Mouse (Mus musculus) urinary bladder, adult 2 months (tissue): Measurements from ENCODE around the gene Bicc1. TPM values are rescaled to one million over a fixed set of nuclear protein-coding genes. Genes with fewer than 3 reads are reported as not detected.

ENCODE experiments used
- DNase-seq: peaks from one replicate; pipeline ENCODE4 v3.0.0; 2022; ENCODE audit warnings: low spot score
- polyA plus RNA-seq: library from polyadenylated mRNA; depleted of rRNA; stranded (reverse); fragments of >200 nt; gene quantifications from 2 replicates; pipeline ENCODE4 v1.2.3, GENCODE M21; 2012

The Bicc1 gene
- polyA plus RNA-seq, 1 experiment, result 28.5 TPM

- DNase-seq, result no peak
These were observed 37.0 kb downstream of the Bicc1 start for GRCm38 (mm10) chr10:71122480-71122879.

GRCm38 (mm10) chr10:71120769-71121165 lies 38.7 kb downstream of the Bicc1 start:
- no peak for DNase-seq

GRCm38 (mm10) chr10:71120121-71120768 lies 39.3 kb downstream of the Bicc1 start:
- no peak for DNase-seq

GRCm38 (mm10) chr10:71119120-71119847 lies 40.2 kb downstream of the Bicc1 start:
- DNase-seq, result no peak

GRCm38 (mm10) chr10:71117766-71118165 lies 41.7 kb downstream of the Bicc1 start:
- DNase-seq, result no peak

GRCm38 (mm10) chr10:71114260-71114920 lies 45.1 kb downstream of the Bicc1 start:
- no peak for DNase-seq

- no peak for DNase-seq
These were observed 52.9 kb downstream of the Bicc1 start for GRCm38 (mm10) chr10:71106491-71107205.

- no peak for DNase-seq
These were observed 54.7 kb downstream of the Bicc1 start for GRCm38 (mm10) chr10:71104791-71105190.

GRCm38 (mm10) chr10:71100815-71101499 lies 58.5 kb downstream of the Bicc1 start:
- no peak for DNase-seq

GRCm38 (mm10) chr10:71094707-71095254 lies 64.7 kb downstream of the Bicc1 start:
- DNase-seq, result no peak

- no peak for DNase-seq
These were observed 66.2 kb downstream of the Bicc1 start for GRCm38 (mm10) chr10:71093312-71093711.

GRCm38 (mm10) chr10:71087359-71087716 lies 72.2 kb downstream of the Bicc1 start:
- no peak for DNase-seq

GRCm38 (mm10) chr10:71086571-71087358 lies 72.7 kb downstream of the Bicc1 start:
- no peak for DNase-seq

- no peak for DNase-seq
These were observed 76.5 kb downstream of the Bicc1 start for GRCm38 (mm10) chr10:71082986-71083385.

GRCm38 (mm10) chr10:71078856-71079255 lies 80.6 kb downstream of the Bicc1 start:
- no peak for DNase-seq

- DNase-seq, result no peak
These were observed 94.5 kb downstream of the Bicc1 start for GRCm38 (mm10) chr10:71065009-71065408.

- DNase-seq, result no peak
These were observed 94.9 kb downstream of the Bicc1 start for GRCm38 (mm10) chr10:71064576-71064975.

- DNase-seq, result no peak
These were observed 97.3 kb downstream of the Bicc1 start for GRCm38 (mm10) chr10:71062151-71062550.

- no peak for DNase-seq
These were observed 99.2 kb downstream of the Bicc1 start for GRCm38 (mm10) chr10:71060269-71060668.

GRCm38 (mm10) chr10:71058616-71059247 lies 100.8 kb downstream of the Bicc1 start:
- no peak for DNase-seq
